Mouse (Mus musculus) liver (tissue): ENCODE data around the gene Lekr1.
A peak's percentile ranks its signal among the peaks of the same experiment; 100 is the strongest.

Experiments
- DNase-seq: peaks from one replicate; pipeline ENCODE4 v3.0.0-alpha.2; 2020; ENCODE audit warnings: mixed read lengths

Gene Lekr1

GRCm38 (mm10) chr3:65841175-65841574, 175.1 kb downstream of the Lekr1 start:
- no peak for DNase-seq

DNA sequence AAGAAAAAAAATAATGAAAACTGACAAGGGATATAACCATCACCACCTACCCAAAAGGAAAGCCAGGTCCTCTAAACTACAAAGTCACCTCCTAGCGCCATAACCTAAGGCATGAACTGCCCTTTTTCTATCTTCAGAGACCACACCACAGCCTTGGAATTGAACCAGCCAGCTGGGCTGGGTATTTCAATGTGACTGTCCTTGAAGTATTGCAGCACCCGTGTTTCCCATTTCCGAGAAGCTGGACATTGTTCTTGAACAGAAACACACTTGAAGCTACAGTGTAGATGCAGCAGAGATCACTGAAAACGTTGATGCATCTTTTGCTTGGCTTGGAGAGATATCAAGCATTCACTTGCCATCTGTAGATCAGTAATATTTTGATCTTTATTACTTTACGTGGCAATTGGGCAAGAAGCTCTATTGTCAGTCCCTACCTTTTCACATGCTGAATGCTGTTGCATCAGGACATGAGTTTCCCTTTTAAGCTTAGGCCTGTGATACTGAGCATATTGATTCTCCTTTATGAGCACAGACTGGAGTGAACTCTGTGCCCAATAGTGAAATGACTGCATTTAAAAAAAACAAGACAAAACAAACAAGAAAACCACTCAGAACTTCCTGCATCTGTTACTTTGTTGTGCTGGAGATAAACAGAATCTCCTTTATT, 176.6 kb downstream of the Lekr1 start:
- no peak for DNase-seq

GRCm38 (mm10) chr3:65843185-65843552, 177.1 kb downstream of the Lekr1 start:
- DNase-seq: no peak

GRCm38 (mm10) chr3:65844302-65844701, 178.3 kb downstream of the Lekr1 start:
- DNase-seq: no peak

GRCm38 (mm10) chr3:65844851-65845552, 179.0 kb downstream of the Lekr1 start:
- DNase-seq: no peak

DNA sequence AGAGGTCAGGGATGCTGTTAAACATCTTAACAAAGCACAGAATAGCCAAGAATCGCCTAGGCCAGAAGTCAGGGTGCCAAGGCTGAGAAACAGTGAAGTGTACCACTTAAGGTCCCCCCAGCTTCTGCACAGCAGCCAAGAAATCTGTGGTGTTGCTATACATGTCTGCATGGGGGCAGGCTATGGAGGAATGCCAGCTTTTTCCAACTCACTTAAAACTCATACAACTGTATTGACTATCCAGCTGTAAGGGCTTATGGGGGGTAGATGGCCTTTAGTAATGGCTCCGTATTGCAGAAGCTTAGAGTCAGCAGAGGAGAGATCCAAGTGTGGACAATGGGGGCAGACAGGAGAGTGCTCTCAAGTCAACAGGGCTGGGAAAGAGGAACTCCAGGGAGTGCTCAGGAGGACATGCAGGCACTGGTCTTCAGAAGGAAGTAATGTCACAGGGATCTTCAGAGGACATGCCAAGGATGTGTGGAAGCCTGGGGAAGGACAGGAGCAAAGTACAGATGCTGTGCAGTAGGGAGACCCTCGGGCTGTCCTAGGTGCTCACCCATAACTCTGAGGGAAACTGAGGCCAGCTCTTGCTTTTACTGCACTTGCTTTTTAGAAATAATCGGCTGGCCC, 181.2 kb downstream of the Lekr1 start:
- DNase-seq: no peak

- no peak for DNase-seq
These were observed 187.7 kb downstream of the Lekr1 start for GRCm38 (mm10) chr3:65853746-65854145.

GRCm38 (mm10) chr3:65855521-65855920, 189.5 kb downstream of the Lekr1 start:
- DNase-seq: no peak

DNA sequence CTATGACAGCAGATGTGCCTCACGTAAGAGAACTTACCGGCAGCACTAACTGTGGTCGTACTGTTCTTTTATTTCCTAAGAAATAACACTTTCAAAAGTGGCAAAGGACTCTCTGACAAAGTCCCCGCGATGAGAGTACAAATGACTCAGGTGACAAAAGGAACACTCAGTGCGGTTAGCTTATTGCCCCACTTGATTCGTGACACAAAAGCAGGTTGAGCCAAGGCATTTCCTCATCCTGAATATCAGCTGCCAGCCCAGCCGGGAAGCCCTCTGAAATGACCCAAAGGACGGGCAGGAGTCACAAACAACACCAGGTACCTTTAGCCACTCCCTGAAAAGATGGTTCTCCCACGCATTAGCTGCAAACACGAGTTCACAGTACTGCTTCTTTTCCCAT, 192.1 kb downstream of the Lekr1 start:
- DNase-seq: no peak

DNA sequence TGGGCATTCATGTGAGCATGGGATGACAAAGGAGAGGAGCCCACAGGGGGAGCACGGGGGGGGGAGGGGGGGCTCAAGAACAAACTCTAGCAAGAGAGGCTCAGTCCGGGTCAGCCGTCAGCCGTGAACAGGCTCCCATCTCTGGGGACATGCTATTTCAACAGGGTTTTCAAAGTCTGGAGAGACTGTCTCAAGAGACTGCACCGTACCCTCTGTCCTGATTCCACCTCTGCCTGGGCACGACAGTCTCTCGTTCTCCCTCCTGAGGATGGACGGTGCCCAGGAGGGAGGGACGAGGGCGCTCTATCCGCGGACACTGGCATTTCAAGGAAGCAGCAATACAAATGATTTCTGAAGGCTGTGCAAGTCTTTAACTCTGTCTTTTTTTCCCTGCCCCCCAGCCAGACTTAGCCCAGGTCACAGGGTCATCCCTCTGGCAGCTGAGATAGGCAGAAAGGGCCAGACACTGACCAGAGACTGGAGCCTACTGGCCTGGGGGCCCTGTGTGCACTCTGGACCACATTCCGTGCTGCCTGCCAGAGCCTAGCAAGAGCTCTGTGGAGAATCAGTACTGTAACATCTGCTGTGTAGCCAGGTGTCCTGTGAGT, 192.8 kb downstream of the Lekr1 start:
- peak; percentile 25 for DNase-seq

DNA sequence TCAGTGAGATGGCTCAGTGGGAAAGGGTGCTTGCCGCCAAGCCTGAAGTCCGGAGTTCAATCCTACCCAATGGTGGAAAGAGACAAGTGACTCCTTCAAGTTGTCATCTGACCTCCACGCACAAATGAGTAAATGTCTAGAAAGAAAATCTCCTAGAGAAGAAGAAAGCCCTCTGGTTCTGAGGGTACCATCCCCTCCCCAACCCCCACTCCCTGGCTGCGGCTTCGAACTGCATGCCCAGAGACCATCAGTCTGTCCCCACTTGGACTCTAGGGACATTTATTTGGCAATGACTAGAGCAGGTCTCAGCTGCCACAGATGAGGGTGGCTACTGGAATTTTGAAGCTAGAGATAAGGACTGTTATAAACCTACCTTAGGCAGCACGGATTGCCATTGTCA, 193.7 kb downstream of the Lekr1 start:
- no peak for DNase-seq

- DNase-seq: no peak
These were observed 194.9 kb downstream of the Lekr1 start for GRCm38 (mm10) chr3:65860903-65861302.

DNA sequence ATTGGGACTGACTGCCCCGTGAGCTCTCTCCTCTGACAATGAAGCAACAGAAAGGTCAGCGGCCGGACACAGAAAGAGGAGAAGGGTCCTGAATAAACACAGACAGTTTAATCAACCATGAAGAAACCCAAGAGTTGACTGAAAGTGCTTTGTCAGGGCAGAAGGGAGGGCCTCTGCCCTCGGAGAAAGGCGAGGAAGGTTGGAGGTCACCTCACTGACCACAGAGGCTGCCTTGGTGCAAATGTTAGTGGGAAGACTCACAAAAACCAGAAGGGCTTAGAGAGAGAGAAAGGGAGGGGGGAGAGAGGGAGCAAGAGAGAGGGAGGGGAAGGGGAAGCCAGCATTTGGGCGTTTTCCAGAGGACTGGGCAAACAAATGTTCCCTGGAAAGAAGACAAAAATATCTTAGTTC, 195.4 kb downstream of the Lekr1 start:
- peak; percentile 9 for DNase-seq

GRCm38 (mm10) chr3:65863297-65863696, 197.3 kb downstream of the Lekr1 start:
- DNase-seq: peak; percentile 65

GRCm38 (mm10) chr3:65863762-65864377, 197.8 kb downstream of the Lekr1 start:
- no peak for DNase-seq

DNA sequence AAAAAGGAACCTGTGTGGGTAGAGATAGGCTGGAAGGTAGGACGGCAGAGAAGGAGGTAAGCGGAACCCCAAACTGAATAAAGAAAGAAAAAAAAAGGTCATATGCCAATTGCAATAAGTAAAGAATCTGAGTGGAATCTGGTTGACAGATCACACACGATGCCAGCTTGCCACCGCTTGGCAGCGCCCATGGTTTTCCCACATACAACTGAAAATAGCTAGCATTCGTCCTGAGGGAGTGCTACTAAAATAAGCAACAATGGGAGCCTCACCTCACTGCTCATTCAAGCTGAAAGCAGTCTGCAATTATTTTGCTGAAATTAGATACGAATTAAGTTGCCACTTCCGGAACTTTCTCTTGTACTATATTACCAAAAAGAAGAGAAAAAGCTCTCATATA, 202.9 kb downstream of the Lekr1 start:
- no peak for DNase-seq

DNA sequence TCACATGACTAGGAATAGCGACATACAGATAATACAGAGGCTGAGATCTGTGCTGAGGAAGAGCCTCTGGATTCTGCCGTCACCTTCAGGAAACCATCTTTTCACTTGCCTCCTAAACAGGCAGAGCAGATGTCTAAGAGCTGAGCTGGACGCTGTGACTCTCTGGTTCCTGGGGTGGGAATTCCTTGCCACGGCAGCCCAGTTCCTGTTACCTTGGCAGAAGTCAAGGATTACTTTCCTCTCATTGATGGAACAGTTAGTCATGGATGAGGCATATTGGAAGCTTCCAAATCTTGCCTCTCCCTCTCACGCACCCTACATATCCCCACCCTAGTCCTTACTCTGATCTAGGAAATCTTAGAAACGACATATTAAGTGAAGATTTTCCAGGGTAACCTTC, 203.7 kb downstream of the Lekr1 start:
- DNase-seq: no peak

GRCm38 (mm10) chr3:65871188-65871603, 205.2 kb downstream of the Lekr1 start:
- DNase-seq: peak; percentile 48

DNA sequence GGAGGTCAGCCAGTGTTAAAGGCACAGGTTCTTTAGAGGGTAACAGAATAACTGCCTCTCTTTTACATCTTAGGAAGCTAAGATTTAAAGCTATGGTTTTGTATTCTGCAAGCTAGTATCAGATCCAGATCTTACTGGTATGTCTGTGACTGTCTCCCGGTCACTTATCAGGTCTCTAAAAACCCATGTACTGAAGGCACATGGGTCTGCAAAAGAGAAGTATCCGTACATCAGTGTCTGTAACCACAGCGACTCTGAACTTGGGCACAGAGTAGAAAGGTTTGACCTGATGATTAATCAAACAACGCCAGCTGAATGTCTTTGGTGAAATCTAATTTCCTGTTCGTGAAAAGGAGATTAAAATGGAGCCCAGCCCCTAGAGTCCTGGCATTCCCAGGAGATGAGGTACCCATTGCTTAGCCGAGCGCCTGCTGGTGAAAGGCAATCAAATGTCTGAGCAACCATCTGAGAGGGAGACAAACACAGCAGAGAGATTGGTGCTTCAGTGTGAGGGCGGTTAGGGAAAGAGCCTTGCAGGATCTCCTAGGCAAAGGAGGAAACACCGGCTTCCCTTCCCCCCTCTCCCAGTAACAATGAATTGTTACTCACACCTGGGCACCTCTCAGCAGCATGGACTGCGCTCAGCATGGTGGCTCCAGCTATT, 205.7 kb downstream of the Lekr1 start:
- no peak for DNase-seq

- no peak for DNase-seq
These were observed 207.2 kb downstream of the Lekr1 start for GRCm38 (mm10) chr3:65873093-65873830.
